Mouse (Mus musculus): ENCODE data around the gene Bcl11a. TPM values are rescaled to one million over a fixed set of nuclear protein-coding genes. Genes with fewer than 3 reads are reported as not detected.

Bcl11a gene
- polyA plus RNA-seq, 1 experiment, result not detected

DNA sequence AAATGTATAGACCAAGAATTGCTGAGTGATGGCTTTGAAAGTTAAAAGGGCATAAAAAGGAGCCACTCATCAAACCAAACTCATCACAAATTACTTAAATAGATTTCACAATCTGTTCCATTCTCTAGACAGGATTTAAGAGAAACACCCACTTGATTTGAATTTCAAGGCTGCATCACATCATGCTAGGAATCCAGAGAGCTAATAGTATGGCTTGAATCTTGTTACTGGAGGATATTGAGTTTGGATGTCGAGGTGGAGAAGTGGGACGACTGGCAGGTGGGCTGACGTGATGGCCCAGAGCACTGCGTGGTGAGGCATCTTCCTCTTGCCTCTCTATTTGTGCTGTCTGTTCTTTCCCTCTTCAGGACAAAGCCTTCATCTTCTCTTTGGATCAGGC is 99.6 kb downstream of the Bcl11a start:
- no peaks in the 10 kb centered on the region for H3K79me2 ChIP-seq (ENCODE audit: control insufficient read depth, insufficient read depth)
- H3ac ChIP-seq (ENCODE audit: control insufficient read depth, insufficient read length), result no peak overlapping the region
- TF ChIP-seq SRF (IDR thresholded peaks at IDR 0.05; ENCODE audit: control insufficient read depth, insufficient read length, low read depth) (no peak), TCF3 (IDR thresholded peaks at IDR 0.05; ENCODE audit: insufficient read length, low read depth) (no peak), CEBPB (IDR thresholded peaks at IDR 0.05; ENCODE audit: insufficient read depth, poor library complexity, severe bottlenecking) (no peak), TCF12 (IDR thresholded peaks at IDR 0.05; ENCODE audit: insufficient read depth, poor library complexity, severe bottlenecking) (no peak), MAX (IDR thresholded peaks at IDR 0.05; ENCODE audit: low read depth) (no peak), E2F4 (IDR thresholded peaks at IDR 0.05; ENCODE audit: insufficient read depth) (no peak), POLR2AphosphoS2 (IDR thresholded peaks at IDR 0.05; ENCODE audit: insufficient read length, low read depth) (no peak)
- no peak overlapping the region for H3K4me2 ChIP-seq (ENCODE audit: low read depth)
- H3K36me3 ChIP-seq (ENCODE audit: control insufficient read depth, insufficient read depth), result no peaks in the 10 kb centered on the region
- H3K27me3 ChIP-seq (ENCODE audit: control insufficient read depth, insufficient read depth, insufficient read length), result no peaks in the 10 kb centered on the region
- H3K4me3 ChIP-seq, result no peak overlapping the region

DNA sequence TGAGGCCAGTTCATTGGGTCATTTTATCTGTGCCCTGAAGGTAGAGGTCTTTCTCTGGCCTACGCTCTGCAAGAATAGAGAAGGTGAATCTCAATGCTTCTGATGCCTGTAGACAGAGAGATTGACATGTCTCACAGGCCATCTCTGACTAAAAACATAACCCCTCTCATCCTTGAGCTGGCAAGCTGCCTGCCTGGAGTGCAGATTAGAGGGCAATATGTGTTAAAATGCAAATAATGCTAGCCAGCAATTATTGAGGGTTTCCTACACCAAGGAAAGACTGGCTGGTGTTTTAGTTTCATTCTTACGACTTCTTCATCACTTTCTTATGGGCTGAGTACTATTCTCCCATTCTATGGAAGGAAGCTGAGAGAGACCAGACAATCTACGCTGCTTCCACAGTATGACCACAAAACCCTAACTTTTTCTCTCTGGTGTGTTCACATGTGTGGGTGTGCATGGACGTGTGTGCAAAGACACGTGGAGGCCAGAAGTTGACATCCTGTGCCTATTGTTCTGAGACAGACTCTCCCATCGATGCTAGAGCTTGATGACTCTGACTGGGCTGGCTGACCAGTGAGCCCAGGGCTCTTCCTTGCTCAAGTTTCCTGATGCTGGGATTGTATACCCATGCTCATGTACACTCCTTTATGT is 101.1 kb downstream of the Bcl11a start:
- no peaks in the 10 kb centered on the region for H3K27me3 ChIP-seq (ENCODE audit: control insufficient read depth, insufficient read depth, insufficient read length)
- no peak overlapping the region for H3K4me3 ChIP-seq
- H3K4me2 ChIP-seq (ENCODE audit: low read depth), result no peak overlapping the region
- TF ChIP-seq E2F4 (IDR thresholded peaks at IDR 0.05; ENCODE audit: insufficient read depth) (no peak), SRF (IDR thresholded peaks at IDR 0.05; ENCODE audit: control insufficient read depth, insufficient read length, low read depth) (no peak), MYOD1 (IDR thresholded peaks at IDR 0.05; ENCODE audit: control insufficient read depth in 1 of 3, insufficient read length in 2 of 3, low read depth in 2 of 3) (no peak), TCF3 (IDR thresholded peaks at IDR 0.05; ENCODE audit: insufficient read length, low read depth) (no peak), MYOG (IDR thresholded peaks at IDR 0.05; ENCODE audit: control insufficient read depth in 1 of 3, insufficient read depth in 1 of 3, insufficient read length in 2 of 3, low read depth in 2 of 3) (no peak), CEBPB (IDR thresholded peaks at IDR 0.05; ENCODE audit: insufficient read depth, poor library complexity, severe bottlenecking) (no peak), POLR2AphosphoS2 (IDR thresholded peaks at IDR 0.05; ENCODE audit: insufficient read length, low read depth) (no peak), MAX (IDR thresholded peaks at IDR 0.05; ENCODE audit: low read depth) (no peak), REST (IDR thresholded peaks at IDR 0.05; ENCODE audit: insufficient read depth, insufficient read length) (no peak), USF1 (IDR thresholded peaks at IDR 0.05; ENCODE audit: low read depth) (no peak), TCF12 (IDR thresholded peaks at IDR 0.05; ENCODE audit: insufficient read depth, poor library complexity, severe bottlenecking) (no peak), POLR2A (IDR thresholded peaks at IDR 0.05; ENCODE audit: insufficient read length, low read depth) (no peak)
- H3ac ChIP-seq (ENCODE audit: control insufficient read depth, insufficient read length), result no peak overlapping the region
- no peaks in the 10 kb centered on the region for H3K36me3 ChIP-seq (ENCODE audit: control insufficient read depth, insufficient read depth)
- no peaks in the 10 kb centered on the region for H3K79me2 ChIP-seq (ENCODE audit: control insufficient read depth, insufficient read depth)

- Histone ChIP-seq H3K4me2 (ENCODE audit: low read depth) (no peak overlapping the region), H3K79me2 (ENCODE audit: control insufficient read depth, insufficient read depth) (no peaks in the 10 kb centered on the region), H3K27me3 (ENCODE audit: control insufficient read depth, insufficient read depth, insufficient read length) (no peaks in the 10 kb centered on the region), H3K4me3 (no peak overlapping the region), H3ac (ENCODE audit: control insufficient read depth, insufficient read length) (no peak overlapping the region), H3K36me3 (ENCODE audit: control insufficient read depth, insufficient read depth) (no peaks in the 10 kb centered on the region)
- no peak for TF ChIP-seq POLR2AphosphoS2 (IDR thresholded peaks at IDR 0.05; ENCODE audit: insufficient read length, low read depth)
- TF ChIP-seq CEBPB (IDR thresholded peaks at IDR 0.05; ENCODE audit: insufficient read depth, poor library complexity, severe bottlenecking), result no peak
- TF ChIP-seq TCF12 (IDR thresholded peaks at IDR 0.05; ENCODE audit: insufficient read depth, poor library complexity, severe bottlenecking), result no peak
- TF ChIP-seq USF1 (IDR thresholded peaks at IDR 0.05; ENCODE audit: low read depth), result no peak
- TF ChIP-seq MAX (IDR thresholded peaks at IDR 0.05; ENCODE audit: low read depth), result no peak
- no peak for TF ChIP-seq E2F4 (IDR thresholded peaks at IDR 0.05; ENCODE audit: insufficient read depth)
- TF ChIP-seq POLR2A (IDR thresholded peaks at IDR 0.05; ENCODE audit: insufficient read length, low read depth), result no peak
- no peak for TF ChIP-seq TCF3 (IDR thresholded peaks at IDR 0.05; ENCODE audit: insufficient read length, low read depth)
- no peak for TF ChIP-seq MYOG (IDR thresholded peaks at IDR 0.05; ENCODE audit: control insufficient read depth in 1 of 3, insufficient read depth in 1 of 3, insufficient read length in 2 of 3, low read depth in 2 of 3)
- no peak for TF ChIP-seq MYOD1 (IDR thresholded peaks at IDR 0.05; ENCODE audit: control insufficient read depth in 1 of 3, insufficient read length in 2 of 3, low read depth in 2 of 3)
- no peak for TF ChIP-seq SRF (IDR thresholded peaks at IDR 0.05; ENCODE audit: control insufficient read depth, insufficient read length, low read depth)
These were observed 102.2 kb downstream of the Bcl11a start for GRCm38 (mm10) chr11:24180040-24180439.

DNA sequence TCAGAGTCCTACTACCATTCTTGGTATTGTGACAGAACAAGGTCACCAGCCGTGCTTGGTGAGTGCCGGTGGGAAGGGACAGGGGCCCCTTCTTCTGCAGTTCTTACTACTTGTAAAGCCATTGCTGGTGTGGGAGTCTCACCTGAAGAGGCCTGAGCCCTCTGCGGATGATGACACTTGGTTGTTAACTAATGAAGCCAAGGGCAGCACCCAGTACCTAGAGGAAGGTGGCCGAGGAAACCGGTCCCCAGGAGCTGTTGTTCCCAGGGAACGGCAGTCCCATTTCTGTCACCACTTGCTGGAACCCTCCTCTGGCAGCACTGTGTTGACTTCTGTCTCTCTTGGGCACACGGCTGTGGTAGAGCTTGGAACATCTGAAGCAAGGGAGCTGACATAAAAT is 105.6 kb downstream of the Bcl11a start:
- Histone ChIP-seq H3ac (ENCODE audit: control insufficient read depth, insufficient read length) (no peak overlapping the region), H3K4me3 (no peak overlapping the region), H3K79me2 (ENCODE audit: control insufficient read depth, insufficient read depth) (no peaks in the 10 kb centered on the region), H3K36me3 (ENCODE audit: control insufficient read depth, insufficient read depth) (no peaks in the 10 kb centered on the region), H3K27me3 (ENCODE audit: control insufficient read depth, insufficient read depth, insufficient read length) (no peaks in the 10 kb centered on the region), H3K4me2 (ENCODE audit: low read depth) (no peak overlapping the region)
- TF ChIP-seq E2F4 (IDR thresholded peaks at IDR 0.05; ENCODE audit: insufficient read depth) (no peak), MYOG (IDR thresholded peaks at IDR 0.05; ENCODE audit: control insufficient read depth in 1 of 3, insufficient read depth in 1 of 3, insufficient read length in 2 of 3, low read depth in 2 of 3) (no peak), MYOD1 (IDR thresholded peaks at IDR 0.05; ENCODE audit: control insufficient read depth in 1 of 3, insufficient read length in 2 of 3, low read depth in 2 of 3) (no peak), CEBPB (IDR thresholded peaks at IDR 0.05; ENCODE audit: insufficient read depth, poor library complexity, severe bottlenecking) (no peak), MAX (IDR thresholded peaks at IDR 0.05; ENCODE audit: low read depth) (no peak), POLR2AphosphoS2 (IDR thresholded peaks at IDR 0.05; ENCODE audit: insufficient read length, low read depth) (no peak), POLR2A (IDR thresholded peaks at IDR 0.05; ENCODE audit: insufficient read length, low read depth) (no peak), USF1 (IDR thresholded peaks at IDR 0.05; ENCODE audit: low read depth) (no peak), TCF3 (IDR thresholded peaks at IDR 0.05; ENCODE audit: insufficient read length, low read depth) (no peak), SRF (IDR thresholded peaks at IDR 0.05; ENCODE audit: control insufficient read depth, insufficient read length, low read depth) (no peak), TCF12 (IDR thresholded peaks at IDR 0.05; ENCODE audit: insufficient read depth, poor library complexity, severe bottlenecking) (no peak), REST (IDR thresholded peaks at IDR 0.05; ENCODE audit: insufficient read depth, insufficient read length) (no peak)
